Mouse (Mus musculus) yolk sac, embryonic 10.5 days (tissue): Measurements from ENCODE around the gene Insl6.

Experiments
- DNase-seq: peaks from one replicate; pipeline ENCODE4 v3.0.0-alpha.2; 2017; ENCODE audit warnings: low spot score

Gene Insl6

GRCm38 (mm10) chr19:29285451-29285869 is 39.7 kb downstream of the Insl6 start:
- no peak for DNase-seq

DNA sequence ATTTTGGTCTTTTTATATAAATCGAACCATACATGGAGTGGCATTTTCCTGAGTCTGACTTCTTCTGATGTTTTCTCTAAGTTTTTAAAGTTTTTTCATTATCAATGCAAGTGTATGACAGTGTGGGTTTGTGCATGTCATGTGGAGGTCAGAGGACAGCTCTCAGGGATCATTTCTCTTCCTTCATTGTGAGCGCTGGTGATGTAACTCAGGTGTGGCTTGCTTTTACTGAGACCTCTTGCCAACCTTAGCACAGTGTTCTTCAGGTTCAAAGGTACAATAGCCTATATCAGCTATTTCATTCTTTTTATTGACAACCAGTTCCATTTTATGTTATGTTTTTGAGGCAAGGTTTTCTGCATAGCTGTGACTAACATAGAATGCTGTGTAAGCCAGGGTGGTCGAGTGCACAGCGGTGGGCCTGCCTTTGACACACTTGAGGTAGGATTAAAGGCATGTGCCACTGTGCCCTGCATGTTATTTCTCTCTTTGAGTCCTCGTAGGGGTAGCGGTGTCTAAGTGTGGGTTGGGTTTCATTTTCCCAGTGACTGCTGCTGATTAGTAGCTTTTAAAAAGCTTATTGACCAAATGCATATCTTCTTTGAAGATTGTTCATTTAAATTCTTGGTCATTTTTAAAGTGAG is 46.1 kb downstream of the Insl6 start:
- DNase-seq = no peak

GRCm38 (mm10) chr19:29276414-29276813 is 48.7 kb downstream of the Insl6 start:
- no peak for DNase-seq

- no peak for DNase-seq
These were observed 52.9 kb downstream of the Insl6 start for GRCm38 (mm10) chr19:29272011-29272809.
